In the genomic region with DNA sequence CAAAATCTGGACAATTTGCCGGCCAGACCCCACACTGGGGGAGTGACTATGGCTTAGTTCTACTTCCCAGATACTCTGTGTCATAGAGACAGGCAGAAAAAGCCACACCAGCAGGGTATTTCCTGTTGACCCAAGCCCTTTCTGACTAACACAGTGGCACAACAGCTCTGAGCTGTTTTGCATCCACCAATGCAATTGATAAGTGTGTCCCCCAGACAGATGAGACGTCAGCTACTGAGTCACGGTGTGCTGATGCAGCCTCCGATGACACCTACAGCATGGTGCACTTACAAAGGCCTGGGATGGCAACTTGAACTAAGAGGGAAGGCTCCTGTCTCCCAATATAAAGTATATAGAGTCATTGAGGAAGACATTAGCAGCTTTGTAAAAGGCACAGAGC, we compare ENCODE assay signal across 25 mouse cellular contexts.
"Had no signal": no experiment of that assay in that cellular context is flagged by ENCODE, and none has a peak within 500 bp of the region (broad histone marks: within the 10 kb centered on the region; RNA-seq: fewer than 3 reads in every experiment).

No protein-coding gene starts in this region.

- H3K4me1 ChIP-seq: heart, embryonic 13.5 days; heart, embryonic 15.5 days; hindbrain, embryonic 13.5 days; hindbrain, embryonic 15.5 days; kidney, embryonic 15.5 days; limb, embryonic 12.5 days had no signal

- ATAC-seq: hindbrain, postnatal 0 days; intestine, embryonic 16.5 days had no signal

- H3K9ac ChIP-seq: heart, embryonic 13.5 days; heart, embryonic 15.5 days; hindbrain, embryonic 13.5 days; hindbrain, embryonic 15.5 days; kidney, embryonic 15.5 days; limb, embryonic 12.5 days; liver, embryonic 14.5 days had no signal

- H3K4me2 ChIP-seq: heart, embryonic 11.5 days; heart, embryonic 13.5 days; heart, embryonic 15.5 days; hindbrain, embryonic 13.5 days; hindbrain, embryonic 15.5 days; kidney, embryonic 15.5 days; limb, embryonic 12.5 days; liver, embryonic 11.5 days had no signal

- H3K9me3 ChIP-seq: heart, embryonic 13.5 days; heart, embryonic 15.5 days; hindbrain, embryonic 15.5 days; kidney, embryonic 15.5 days had no signal

- H3K36me3 ChIP-seq: heart, embryonic 13.5 days; heart, embryonic 15.5 days; hindbrain, embryonic 13.5 days; hindbrain, embryonic 15.5 days; kidney, embryonic 15.5 days; limb, embryonic 12.5 days had no signal

- H3K27ac ChIP-seq: heart, embryonic 13.5 days; heart, embryonic 15.5 days; hindbrain, embryonic 13.5 days; hindbrain, embryonic 15.5 days; hindbrain, postnatal 0 days; kidney, embryonic 15.5 days; kidney, postnatal 0 days; limb, embryonic 12.5 days; liver, embryonic 14.5 days had no signal

- H3K4me3 ChIP-seq: heart, embryonic 13.5 days; heart, embryonic 15.5 days; hindbrain, embryonic 13.5 days; hindbrain, embryonic 15.5 days; kidney, embryonic 15.5 days; limb, embryonic 12.5 days had no signal

- DNase-seq: gastrocnemius, postnatal 14 days; gastrocnemius, postnatal 36 days; heart, adult 18-20 months; heart, postnatal 36 days; kidney, adult 11 months; kidney, adult 2 months; kidney, adult 9 months; kidney, postnatal 14 days; kidney, postnatal 36 days; layer of hippocampus, adult 9-11 months; layer of hippocampus, postnatal 36 days; left cerebral cortex, postnatal 4 days; liver had no signal
